Mouse (Mus musculus): ENCODE measurements around the gene Rnf115. TPM values are rescaled to one million over a fixed set of nuclear protein-coding genes. Genes with fewer than 3 reads are reported as not detected.

The Rnf115 gene
- polyA plus RNA-seq (2012; rRNA removed): 11.8 and 14.6 TPM in 2 replicates

DNA sequence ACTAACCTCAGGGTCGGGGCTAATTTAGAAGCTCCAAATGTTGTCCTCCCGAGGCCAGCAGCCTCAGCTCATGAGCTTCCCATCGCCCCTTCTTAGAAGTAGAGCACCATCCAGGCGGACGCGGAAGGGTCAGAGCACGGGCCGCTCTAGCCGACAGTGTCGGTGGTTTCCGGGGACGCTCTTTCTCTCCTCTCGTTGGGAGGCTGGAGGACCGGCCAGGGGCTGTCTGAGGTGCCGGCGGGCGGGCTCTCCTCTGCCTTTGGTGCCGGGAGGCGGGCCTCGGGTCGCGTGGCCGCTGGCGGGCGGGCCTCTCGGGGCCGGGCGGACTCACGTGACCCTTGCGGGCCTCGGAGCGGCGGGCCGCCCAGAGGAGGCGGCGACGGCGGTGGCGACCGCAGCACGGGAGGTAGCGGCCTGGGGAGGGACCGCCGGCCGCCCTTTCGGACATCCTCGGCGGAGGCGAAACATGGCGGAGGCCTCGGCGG, at the start of gene Rnf115, which contains the start of gene Polr3c:
TSS of gene Rnf115 (plus strand) at position 322 of the 485 bp plus-strand sequence.
TSS of gene Polr3c (minus strand) at position 286 of the 485 bp plus-strand sequence.

GRCm38 (mm10) chr3:96696198-96696765, 31.2 kb upstream of the Rnf115 start, which contains the start of gene Pias3:
Gene Pias3 (plus strand): TSS chr3:96696384.

GRCm38 (mm10) chr3:96707903-96708683, 19.4 kb upstream of the Rnf115 start, which contains the start of gene Nudt17:
Gene Nudt17 (minus strand): TSS chr3:96708562.

GRCm38 (mm10) chr3:96828984-96829383, 101.5 kb downstream of the Rnf115 start, which contains the start of the genes Pdzk1 and Cd160:
Gene Pdzk1 (plus strand): TSS chr3:96829284.
Gene Cd160 (minus strand): TSS chr3:96829351.

Other genes with a start within 250 kb of the Rnf115 start
- 3.9 and 4.2 TPM in 2 replicates for gene Hfe2, start 202.5 kb upstream of the Rnf115 start, polyA plus RNA-seq (2012; rRNA removed)
- 33.6 and 47.5 TPM in 2 replicates for gene Txnip, start 169.7 kb upstream of the Rnf115 start, polyA plus RNA-seq (2012; rRNA removed)
- gene Gm16253, start 150.7 kb upstream of the Rnf115 start, polyA plus RNA-seq (2012; rRNA removed): not detected in 2 replicates
- 12.0 and 14.4 TPM in 2 replicates for gene Polr3gl, start 133.5 kb upstream of the Rnf115 start, polyA plus RNA-seq (2012; rRNA removed)
- 0.03 TPM in 2 replicates for gene Ankrd34a, start 131.0 kb upstream of the Rnf115 start, polyA plus RNA-seq (2012; rRNA removed)
- 3.0 TPM in 2 replicates for gene Lix1l, start 126.5 kb upstream of the Rnf115 start, polyA plus RNA-seq (2012; rRNA removed)
- 25.0 and 29.0 TPM in 2 replicates for gene Rbm8a, start 97.7 kb upstream of the Rnf115 start, polyA plus RNA-seq (2012; rRNA removed)
- 9.9 and 11.7 TPM in 2 replicates for gene Pex11b, start 92.3 kb upstream of the Rnf115 start, polyA plus RNA-seq (2012; rRNA removed)
- 0.03 TPM in 2 replicates for gene Gm42957, start 92.2 kb upstream of the Rnf115 start, polyA plus RNA-seq (2012; rRNA removed)
- gene Itga10, start 82.1 kb upstream of the Rnf115 start, polyA plus RNA-seq (2012; rRNA removed): 0.43 and 0.45 TPM in 2 replicates
- gene Ankrd35, start 57.5 kb upstream of the Rnf115 start, polyA plus RNA-seq (2012; rRNA removed): 0.32 and 0.43 TPM in 2 replicates
- 4.6 and 5.6 TPM in 2 replicates for gene Pias3, start 31.3 kb upstream of the Rnf115 start, polyA plus RNA-seq (2012; rRNA removed)
- 0.45 and 0.60 TPM in 2 replicates for gene Nudt17, start 19.1 kb upstream of the Rnf115 start, polyA plus RNA-seq (2012; rRNA removed)
- 20.9 and 23.9 TPM in 2 replicates for gene Polr3c, start within 50 bp of the Rnf115 start, polyA plus RNA-seq (2012; rRNA removed)
- gene Pdzk1, start 101.6 kb downstream of the Rnf115 start, polyA plus RNA-seq (2012; rRNA removed): 6.7 and 6.9 TPM in 2 replicates
- gene Cd160, start 101.7 kb downstream of the Rnf115 start, polyA plus RNA-seq (2012; rRNA removed): 0.05 and 0.19 TPM in 2 replicates
- 1.5 and 1.9 TPM in 2 replicates for gene Gja5, start 177.0 kb downstream of the Rnf115 start, polyA plus RNA-seq (2012; rRNA removed)
- gene Gpr89, start 177.7 kb downstream of the Rnf115 start, polyA plus RNA-seq (2012; rRNA removed): 4.8 and 5.7 TPM in 2 replicates
- not detected in 2 replicates for gene Gja8, start 198.4 kb downstream of the Rnf115 start, polyA plus RNA-seq (2012; rRNA removed)